14 mouse cellular contexts compared by ENCODE assay signal in genomic region chr16:36951029-36951428, GRCm38 (mm10). TPM values are rescaled to one million over a fixed set of nuclear protein-coding genes. Genes with fewer than 3 reads are reported as not detected.
DNase-seq lines count a peak whose midpoint lies in the region; TF ChIP-seq lines count a peak whose summit lies in the region.
"Had no signal": no experiment of that assay in that cellular context is flagged by ENCODE, and none has a peak within 500 bp of the region (broad histone marks: within the 10 kb centered on the region; RNA-seq: fewer than 3 reads in every experiment).

No protein-coding gene starts in this region.

- DNase-seq in heart, adult 11 months: peak; percentile 14
- no peak for DNase-seq in heart, postnatal 14 days
- peak; percentile 93 for DNase-seq in left cerebral cortex, postnatal 4 days
- DNase-seq in left cerebral cortex, adult 11 months (ENCODE audit: low spot score): no peak
- DNase-seq in brain, embryonic 14.5 days (ENCODE audit: low read depth): peak; percentile 34
- peak; percentile 86 to 87 for DNase-seq in cerebellum, postnatal 14 days
- no peak for DNase-seq in frontal cortex, postnatal 25 days (ENCODE audit: low spot score in 2 of 2)
- DNase-seq: adrenal gland, postnatal 14 days; gastrocnemius, postnatal 10 days; lung, embryonic 14.5 days; midbrain, embryonic 14.5 days; right cerebral cortex, adult 18-20 months; thymus, postnatal 25 days had no signal

- no peak for TF ChIP-seq CTCF in brain, embryonic 14.5 days (IDR thresholded peaks at IDR 0.05; ENCODE audit: borderline replicate concordance, extremely low read depth, insufficient read depth, insufficient read length)

- TF ChIP-seq POLR2A in brain, embryonic 14.5 days (IDR thresholded peaks at IDR 0.05; ENCODE audit: borderline replicate concordance, extremely low read depth, insufficient read depth, insufficient read length, poor library complexity, severe bottlenecking): no peak

- intact Hi-C loops in heart, postnatal 14 days (cut with DNase I): no loop called here
- intact Hi-C loops in left cerebral cortex, postnatal 4 days (cut with DNase I): no loop called here

RNA-seq across cellular contexts. Expression of gene Hcls1, which starts 16.2 kb away (rescaled TPM):
- total RNA-seq in heart, postnatal 14 days (2021): 10 to 100 TPM in 1 of 2 experiments, 1 to 10 TPM in 1; 8.6 to 12.1 TPM
- 1 to 10 TPM; 2.0 to 2.3 TPM for total RNA-seq in left cerebral cortex, postnatal 4 days (2021)
- polyA plus RNA-seq in brain, embryonic 14.5 days (2012; rRNA removed): 1.7 and 1.9 TPM in 2 replicates

RNA-seq across cellular contexts. Expression of gene Fbxo40, which starts 39.2 kb away (rescaled TPM):
- total RNA-seq in heart, postnatal 14 days (2021): 100 to 1,000 TPM; 140 to 151 TPM
- total RNA-seq in left cerebral cortex, postnatal 4 days (2021): under 1 TPM; 0.38 to 0.40 TPM
- polyA plus RNA-seq in brain, embryonic 14.5 days (2012; rRNA removed): 0.03 and 0.25 TPM in 2 replicates
- polyA plus RNA-seq: embryonic facial prominence, embryonic 13.5 days; lung, embryonic 14.5 days; midbrain, embryonic 14.5 days had no signal

Comparison
In these comparisons a context has a peak if more than half of its experiments do, and no peak if none do; other contexts are left out.
1. DNase-seq: peak in heart, adult 11 months (single experiment), left cerebral cortex, postnatal 4 days (single experiment), brain, embryonic 14.5 days (single experiment) and cerebellum, postnatal 14 days (2 of 2); none in heart, postnatal 14 days (0 of 2), left cerebral cortex, adult 11 months (single experiment) and frontal cortex, postnatal 25 days (0 of 2).
2. RNA of gene Fbxo40, which starts 39.2 kb away (total RNA-seq): 140 to 151 TPM in heart, postnatal 14 days; 0.38 to 0.40 TPM in left cerebral cortex, postnatal 4 days; every median in the first group is over 100 times any median in the second.